Mouse (Mus musculus) cerebellum, adult 11-12 months (tissue): Measurements from ENCODE around the gene Xrcc5.

Experiments used
- DNase-seq: peaks from one replicate; pipeline ENCODE4 v3.0.0; 2022

Xrcc5 gene

DNA sequence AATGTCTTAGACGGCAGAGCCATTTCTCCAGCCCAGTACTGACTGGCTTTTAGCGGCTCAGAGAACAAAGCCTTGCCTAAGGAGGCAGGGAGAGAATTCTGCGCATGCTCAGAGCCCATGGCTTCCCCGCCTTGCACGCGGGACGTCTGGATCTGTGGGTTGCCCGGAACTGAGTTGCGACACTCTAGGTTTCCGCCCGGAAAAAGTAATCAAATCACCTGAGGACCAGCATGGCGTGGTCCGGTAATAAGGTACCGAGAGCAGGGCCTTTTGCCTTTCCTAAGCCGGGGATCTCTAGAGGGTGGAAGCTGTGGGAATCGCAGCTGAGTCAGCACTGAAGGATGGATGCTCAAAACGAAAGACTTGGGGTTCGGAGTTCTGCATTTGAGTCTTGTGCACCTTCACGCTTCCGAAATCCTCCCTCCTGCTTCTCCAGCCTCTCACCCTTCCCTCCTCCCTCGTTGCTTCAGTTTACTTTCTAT lies at the start of gene Xrcc5:
Xrcc5 (plus strand) TSS at position 105 of the 482 bp plus-strand sequence.
- peak; percentile 95 for DNase-seq

GRCm38 (mm10) chr1:72263099-72263498 lies 44.1 kb upstream of the Xrcc5 start:
- DNase-seq: no peak

GRCm38 (mm10) chr1:72278085-72278484 lies 29.1 kb upstream of the Xrcc5 start:
- no peak for DNase-seq

GRCm38 (mm10) chr1:72282604-72283003 lies 24.6 kb upstream of the Xrcc5 start:
- no peak for DNase-seq

DNA sequence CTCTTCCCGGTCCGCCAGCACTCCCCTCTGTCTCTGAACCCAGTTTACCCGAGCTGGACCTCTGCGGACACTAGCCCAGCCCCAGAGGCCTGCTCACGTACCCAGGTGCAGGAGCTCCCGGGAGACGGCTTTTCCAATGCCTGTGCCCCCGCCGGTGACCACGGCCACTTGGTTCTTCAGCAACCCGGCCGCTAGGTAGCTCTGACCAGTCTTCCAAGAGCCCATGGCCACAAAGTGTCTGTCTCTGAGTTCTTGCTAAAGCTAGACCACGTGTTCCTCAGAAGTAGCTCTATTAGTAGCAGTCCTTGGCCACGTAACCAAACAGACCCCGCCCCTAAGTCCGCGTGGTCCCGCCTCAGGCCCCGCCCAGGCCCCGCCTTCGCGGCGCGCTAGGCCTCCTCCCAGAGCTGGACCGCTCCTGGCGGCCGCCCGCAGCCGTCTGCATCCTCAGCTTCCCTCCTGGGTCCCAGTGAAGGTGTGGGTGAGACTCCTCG lies 23.2 kb upstream of the Xrcc5 start, which contains the start of the genes Pecr and Tmem169:
Pecr (minus strand) TSS at position 323 of the 494 bp plus-strand sequence.
Tmem169 (plus strand) TSS at position 378 of the 494 bp plus-strand sequence.
- peak; percentile 94 for DNase-seq

- DNase-seq: peak; percentile 43
Measured at GRCm38 (mm10) chr1:72284539-72284938, 22.7 kb upstream of the Xrcc5 start.

- no peak for DNase-seq
Measured at GRCm38 (mm10) chr1:72286904-72287303, 20.3 kb upstream of the Xrcc5 start.

DNA sequence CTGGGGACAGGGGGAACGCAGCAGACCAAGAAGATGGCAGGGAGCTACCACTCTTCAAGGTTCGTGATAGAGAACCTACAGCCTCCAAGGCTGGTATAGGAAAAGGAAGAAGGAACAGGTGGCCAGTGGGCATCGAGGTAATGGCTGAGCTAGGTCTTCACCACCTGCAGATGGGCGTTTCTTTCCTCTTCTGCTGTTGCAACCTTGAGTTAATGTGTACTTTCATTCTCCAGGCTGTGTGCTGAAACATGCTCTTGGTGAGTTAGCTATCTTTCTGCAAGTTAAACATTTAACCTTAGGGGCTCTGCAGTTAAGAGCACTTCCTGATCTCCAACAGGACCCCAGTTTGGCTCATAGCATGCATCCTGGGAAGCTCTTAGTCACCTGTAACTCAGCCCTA lies 19.3 kb upstream of the Xrcc5 start:
- no peak for DNase-seq

DNA sequence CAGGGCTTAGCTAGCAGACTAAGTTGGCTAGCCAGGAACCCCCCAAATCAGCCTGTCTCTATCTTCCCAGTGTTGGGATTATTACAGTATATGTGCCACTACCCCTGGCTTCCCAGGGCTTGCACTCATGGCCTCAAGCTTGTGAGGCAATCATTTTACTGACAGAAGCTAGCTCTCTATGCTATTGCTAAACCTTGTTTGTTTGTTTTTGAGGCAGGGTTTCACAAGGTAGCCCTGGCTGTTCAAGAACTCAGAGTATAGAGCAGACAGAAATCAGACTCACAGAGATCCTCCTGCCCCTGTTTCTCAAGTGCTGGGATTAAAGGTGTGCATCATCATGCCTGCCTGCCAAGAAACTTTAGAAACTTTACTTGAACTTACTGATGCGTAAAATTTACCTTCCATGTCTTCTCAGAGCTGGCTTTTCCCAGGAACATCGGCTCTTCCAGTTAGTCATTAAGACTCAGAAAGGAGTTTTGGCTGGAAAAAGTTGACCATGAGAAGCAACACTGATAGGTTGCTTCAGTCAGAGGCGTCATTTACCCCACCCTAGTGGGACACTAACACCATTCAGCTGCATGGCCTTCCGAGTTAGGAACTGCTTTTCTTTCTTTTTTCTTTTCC lies 18.6 kb upstream of the Xrcc5 start:
- no peak for DNase-seq

DNA sequence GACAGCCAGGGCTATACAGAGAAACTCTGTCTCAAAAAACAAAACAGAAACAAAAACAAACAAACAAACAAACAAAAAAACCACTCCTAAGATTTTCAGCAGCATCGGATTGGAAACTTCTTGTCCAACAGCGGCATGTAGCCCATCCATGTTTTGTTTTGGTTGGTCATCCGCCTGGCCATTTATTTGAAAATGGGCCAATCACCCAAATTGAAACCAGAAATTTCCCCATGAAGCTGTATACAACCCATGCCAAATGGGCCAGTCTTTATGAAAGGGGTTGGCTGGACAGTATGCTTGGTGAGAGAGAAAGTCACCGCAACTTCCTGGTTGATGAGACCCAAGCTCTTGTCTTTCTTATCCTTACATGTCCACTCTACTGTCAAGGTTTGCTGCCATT lies 16.3 kb upstream of the Xrcc5 start:
- DNase-seq: no peak

- no peak for DNase-seq
Measured at GRCm38 (mm10) chr1:72291421-72291820, 15.8 kb upstream of the Xrcc5 start.

DNA sequence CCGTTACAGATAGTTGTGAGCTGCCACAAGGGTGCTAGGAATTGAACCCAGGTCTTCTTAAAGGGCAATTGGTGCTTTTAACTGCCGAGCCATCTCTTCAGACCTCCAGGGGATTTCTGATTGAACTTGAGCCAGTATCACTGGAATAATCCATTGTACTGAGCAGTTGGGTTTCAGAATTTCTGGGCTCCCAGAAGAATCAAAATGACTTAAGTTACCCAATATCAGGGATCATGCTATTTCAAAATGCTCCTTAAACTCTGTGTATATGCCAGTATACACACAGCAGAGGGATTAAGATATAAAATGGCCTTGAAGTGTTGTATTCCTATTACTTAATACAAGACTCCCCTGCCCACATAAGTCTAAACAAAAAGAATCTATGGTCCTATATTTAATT lies 15.3 kb upstream of the Xrcc5 start:
- no peak for DNase-seq

DNA sequence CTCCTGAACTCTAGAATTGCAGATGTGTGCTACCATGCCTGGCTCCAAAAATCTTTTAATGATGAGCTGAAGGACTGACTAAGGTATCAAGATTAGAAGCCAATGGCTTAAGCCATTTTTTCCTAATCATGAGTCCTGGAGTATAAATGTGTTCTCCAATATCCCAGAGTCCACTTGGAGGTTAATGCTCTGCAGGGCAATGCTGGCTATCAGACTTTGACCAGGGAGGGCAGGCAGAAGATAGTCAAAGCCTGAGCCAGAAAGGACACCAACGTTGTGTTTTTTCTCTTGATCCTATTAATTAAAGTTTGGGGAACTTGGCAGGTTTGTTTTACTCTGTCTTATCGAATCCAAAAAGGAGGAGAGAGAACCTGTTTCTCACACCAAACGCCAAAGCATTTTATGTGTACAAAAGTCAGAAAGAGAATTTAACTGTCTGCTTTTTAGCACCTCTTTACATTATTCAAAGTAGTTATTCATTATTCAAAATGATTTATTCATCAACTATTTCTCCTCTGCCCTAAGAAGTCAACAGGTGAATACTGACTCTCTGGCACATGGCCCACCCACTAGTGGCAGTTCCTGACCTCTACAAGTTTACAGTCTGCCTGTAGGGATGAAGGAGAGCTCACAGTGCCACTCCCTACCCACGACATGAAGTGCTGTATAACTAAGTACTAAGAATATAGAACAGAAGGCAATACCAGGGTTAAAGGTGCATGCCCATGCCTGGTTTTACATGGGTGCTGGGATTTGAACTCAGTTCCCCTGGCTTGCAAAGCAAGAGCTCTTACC lies 13.2 kb upstream of the Xrcc5 start:
- DNase-seq: no peak

GRCm38 (mm10) chr1:72295746-72296145 lies 11.5 kb upstream of the Xrcc5 start:
- no peak for DNase-seq

GRCm38 (mm10) chr1:72301845-72302244 lies 5.4 kb upstream of the Xrcc5 start:
- DNase-seq: no peak

DNA sequence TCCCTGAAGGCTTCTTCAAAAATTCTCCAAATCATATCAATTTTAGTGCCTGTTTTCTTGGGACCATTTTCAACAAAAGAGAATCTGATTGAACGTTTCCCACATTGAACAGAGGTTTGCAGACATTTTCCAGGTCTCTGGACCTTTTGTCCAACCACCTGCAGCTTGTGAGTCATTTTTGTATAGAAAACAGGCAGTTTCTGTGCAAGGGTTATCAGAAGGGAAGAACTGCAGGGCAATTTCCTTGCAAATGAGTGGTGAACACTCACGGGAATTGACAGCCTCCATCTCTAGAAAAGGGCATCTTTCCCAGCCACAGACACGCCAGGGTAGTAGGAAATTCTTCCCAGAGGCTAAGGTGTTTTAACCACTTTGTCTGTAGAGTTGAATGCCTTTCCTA lies 980 bp upstream of the Xrcc5 start:
- no peak for DNase-seq

DNA sequence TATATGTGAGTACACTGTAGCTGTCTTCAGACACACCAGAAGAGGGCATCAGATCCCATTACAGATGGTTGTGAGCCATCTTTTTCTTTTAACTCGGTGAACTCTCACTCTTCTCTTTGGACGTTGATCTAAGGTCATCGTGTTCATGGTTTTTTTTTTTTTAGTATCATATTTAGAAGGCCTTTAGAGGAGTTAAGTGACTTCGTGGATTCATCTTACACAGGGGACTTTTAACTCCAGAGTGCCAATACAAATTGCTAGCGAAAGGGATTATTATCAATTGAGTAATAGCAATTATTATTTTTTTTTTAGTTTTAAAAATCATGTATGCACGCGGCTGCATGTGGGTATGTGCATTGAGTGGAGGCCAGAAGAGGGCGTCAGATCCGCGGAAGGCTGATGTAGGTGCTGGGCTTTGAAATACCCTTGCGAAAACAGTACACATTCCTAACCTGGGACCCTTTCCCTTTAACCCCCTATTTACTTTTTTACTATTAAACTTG lies 491 bp upstream of the Xrcc5 start:
- peak; percentile 55 for DNase-seq

- DNase-seq: no peak
Measured at GRCm38 (mm10) chr1:72308919-72309318, 1.7 kb downstream of the Xrcc5 start.

- DNase-seq: no peak
Measured at GRCm38 (mm10) chr1:72309744-72310424, 2.7 kb downstream of the Xrcc5 start.

- no peak for DNase-seq
Measured at GRCm38 (mm10) chr1:72312701-72313398, 5.6 kb downstream of the Xrcc5 start.

GRCm38 (mm10) chr1:72313399-72314039 lies 6.3 kb downstream of the Xrcc5 start:
- no peak for DNase-seq

DNA sequence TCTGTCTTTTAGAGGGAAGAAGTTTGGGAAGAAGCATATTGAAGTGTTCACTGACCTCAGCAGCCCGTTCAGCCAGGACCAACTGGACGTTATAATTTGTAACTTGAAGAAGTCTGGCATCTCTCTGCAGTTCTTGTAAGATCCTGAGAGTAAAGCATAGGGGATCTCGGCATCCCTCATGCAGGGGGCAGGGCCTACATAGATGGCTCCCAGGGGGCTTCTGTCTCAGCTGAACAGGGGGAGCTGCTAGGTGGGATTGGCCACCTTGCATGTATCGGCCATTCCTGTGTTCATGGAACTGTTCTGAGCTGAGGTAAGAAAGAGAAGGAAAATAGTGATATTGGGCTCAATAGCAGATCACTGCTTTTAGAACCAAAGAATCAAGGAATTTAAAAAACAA lies 8.2 kb downstream of the Xrcc5 start:
- no peak for DNase-seq
